Mouse (Mus musculus): ENCODE measurements around the gene Zfp217. TPM values are rescaled to one million over a fixed set of nuclear protein-coding genes. Genes with fewer than 3 reads are reported as not detected.

Gene Zfp217
- polyA plus RNA-seq, 1 experiment from 2014 or later: 3.9 TPM

- peak; percentile 27 for ATAC-seq (ENCODE audit: low FRiP score)
- Histone ChIP-seq H3K9me3 (replicated peaks) (no peaks in the 10 kb centered on the region), H3K4me1 (peaks cover 60% of the 10 kb centered on the region), H3K9ac (peak overlapping the region; percentile 95), H3K27me3 (no peaks in the 10 kb centered on the region), H3K36me3 (no peaks in the 10 kb centered on the region), H3K4me2 (replicated peaks) (peak overlapping the region; percentile 71), H3K4me3 (peak overlapping the region; percentile 80), H3K27ac (peak overlapping the region; percentile 80)
- under 1% methylated on average over 45 of the region's 48 CpGs for WGBS
These were observed 17.8 kb downstream of the Zfp217 start for GRCm38 (mm10) chr2:170129923-170130779.

- peak overlapping the region; percentile 80 for H3K4me3 ChIP-seq
- H3K4me1 ChIP-seq: peaks cover 63% of the 10 kb centered on the region
- no peaks in the 10 kb centered on the region for H3K27me3 ChIP-seq
- no peaks in the 10 kb centered on the region for H3K9me3 ChIP-seq (replicated peaks)
- no peaks in the 10 kb centered on the region for H3K36me3 ChIP-seq
- H3K27ac ChIP-seq: peak overlapping the region; percentile 80
- peak overlapping the region; percentile 95 for H3K9ac ChIP-seq
- peak overlapping the region; percentile 71 for H3K4me2 ChIP-seq (replicated peaks)
- 18% methylated on average over 5 of the region's 5 CpGs for WGBS
- ATAC-seq (ENCODE audit: low FRiP score): no peak
These were observed 18.5 kb downstream of the Zfp217 start for GRCm38 (mm10) chr2:170129248-170129922.

GRCm38 (mm10) chr2:170128461-170129247 is 19.2 kb downstream of the Zfp217 start:
- peaks cover 59% of the 10 kb centered on the region for H3K4me1 ChIP-seq
- WGBS: 29% methylated on average over 7 of the region's 7 CpGs
- no peak overlapping the region for H3K27ac ChIP-seq
- no peaks in the 10 kb centered on the region for H3K9me3 ChIP-seq (replicated peaks)
- 0 out of 2 replicates have a peak overlapping the region, but pooled peaks have one; percentile 80 for H3K4me3 ChIP-seq
- ATAC-seq (ENCODE audit: low FRiP score): no peak
- H3K9ac ChIP-seq: peak overlapping the region; percentile 24; the same call in 1 of the 2 replicates
- H3K36me3 ChIP-seq: 0 out of 2 replicates have a peak, but pooled peaks cover 3% of the 10 kb centered on the region
- peak overlapping the region; percentile 71 for H3K4me2 ChIP-seq (replicated peaks)
- H3K27me3 ChIP-seq: no peaks in the 10 kb centered on the region

GRCm38 (mm10) chr2:170127523-170127922 is 20.4 kb downstream of the Zfp217 start:
- Histone ChIP-seq H3K4me2 (replicated peaks) (no peak overlapping the region), H3K9ac (no peak overlapping the region), H3K4me3 (no peak overlapping the region), H3K9me3 (replicated peaks) (no peaks in the 10 kb centered on the region), H3K4me1 (peaks cover 52% of the 10 kb centered on the region), H3K36me3 (0 out of 2 replicates have a peak, but pooled peaks cover 7% of the 10 kb centered on the region), H3K27ac (no peak overlapping the region), H3K27me3 (no peaks in the 10 kb centered on the region)
- ATAC-seq (ENCODE audit: low FRiP score): no peak
- WGBS: 65% methylated on average over 3 of the region's 3 CpGs

- Histone ChIP-seq H3K4me3 (no peak overlapping the region), H3K27me3 (no peaks in the 10 kb centered on the region), H3K9me3 (replicated peaks) (no peaks in the 10 kb centered on the region), H3K4me2 (replicated peaks) (no peak overlapping the region), H3K9ac (no peak overlapping the region), H3K27ac (no peak overlapping the region), H3K4me1 (peaks cover 51% of the 10 kb centered on the region), H3K36me3 (0 out of 2 replicates have a peak, but pooled peaks cover 7% of the 10 kb centered on the region)
- WGBS: 87% methylated on average over 1 of the region's 1 CpGs
- no peak for ATAC-seq (ENCODE audit: low FRiP score)
These were observed 21.6 kb downstream of the Zfp217 start for GRCm38 (mm10) chr2:170126266-170126665.

- Histone ChIP-seq H3K4me1 (peaks cover 29% of the 10 kb centered on the region), H3K27me3 (no peaks in the 10 kb centered on the region), H3K9me3 (replicated peaks) (no peaks in the 10 kb centered on the region), H3K36me3 (peaks cover 38% of the 10 kb centered on the region), H3K27ac (no peak overlapping the region), H3K4me2 (replicated peaks) (no peak overlapping the region), H3K4me3 (no peak overlapping the region), H3K9ac (no peak overlapping the region)
- ATAC-seq (ENCODE audit: low FRiP score): no peak
- WGBS: 90% methylated on average over 7 of the region's 7 CpGs
These were observed 25.7 kb downstream of the Zfp217 start for GRCm38 (mm10) chr2:170122197-170122596.

- no peaks in the 10 kb centered on the region for H3K9me3 ChIP-seq (replicated peaks)
- 89% methylated on average over 19 of the region's 19 CpGs for WGBS
- H3K9ac ChIP-seq: no peak overlapping the region
- no peak for ATAC-seq (ENCODE audit: low FRiP score)
- H3K4me3 ChIP-seq: no peak overlapping the region
- peaks cover 20% of the 10 kb centered on the region for H3K4me1 ChIP-seq
- no peak overlapping the region for H3K27ac ChIP-seq
- no peak overlapping the region for H3K4me2 ChIP-seq (replicated peaks)
- peaks cover 45% of the 10 kb centered on the region for H3K36me3 ChIP-seq
- H3K27me3 ChIP-seq: no peaks in the 10 kb centered on the region
These were observed 27.5 kb downstream of the Zfp217 start for GRCm38 (mm10) chr2:170120139-170121027.

GRCm38 (mm10) chr2:170116704-170117281 is 31.1 kb downstream of the Zfp217 start:
- Histone ChIP-seq H3K36me3 (peaks cover 59% of the 10 kb centered on the region), H3K4me3 (no peak overlapping the region), H3K27me3 (no peaks in the 10 kb centered on the region), H3K4me1 (0 out of 2 replicates have a peak, but pooled peaks cover 11% of the 10 kb centered on the region), H3K9me3 (replicated peaks) (no peaks in the 10 kb centered on the region), H3K9ac (no peak overlapping the region), H3K4me2 (replicated peaks) (no peak overlapping the region), H3K27ac (no peak overlapping the region)
- 53% methylated on average over 4 of the region's 4 CpGs for WGBS
- ATAC-seq (ENCODE audit: low FRiP score): no peak

- Histone ChIP-seq H3K9me3 (replicated peaks) (no peaks in the 10 kb centered on the region), H3K4me1 (0 out of 2 replicates have a peak, but pooled peaks cover 3% of the 10 kb centered on the region), H3K27me3 (no peaks in the 10 kb centered on the region), H3K27ac (no peak overlapping the region), H3K36me3 (peaks cover 39% of the 10 kb centered on the region), H3K4me3 (no peak overlapping the region), H3K9ac (no peak overlapping the region), H3K4me2 (replicated peaks) (no peak overlapping the region)
- no peak for ATAC-seq (ENCODE audit: low FRiP score)
- 92% methylated on average over 8 of the region's 8 CpGs for WGBS
These were observed 37.6 kb downstream of the Zfp217 start for GRCm38 (mm10) chr2:170110306-170110705.

GRCm38 (mm10) chr2:170109528-170109927 is 38.4 kb downstream of the Zfp217 start:
- Histone ChIP-seq H3K36me3 (peaks cover 31% of the 10 kb centered on the region), H3K4me1 (0 out of 2 replicates have a peak, but pooled peaks cover 3% of the 10 kb centered on the region), H3K9ac (no peak overlapping the region), H3K4me2 (replicated peaks) (no peak overlapping the region), H3K9me3 (replicated peaks) (no peaks in the 10 kb centered on the region), H3K4me3 (no peak overlapping the region), H3K27me3 (no peaks in the 10 kb centered on the region), H3K27ac (no peak overlapping the region)
- WGBS: 38% methylated on average over 5 of the region's 5 CpGs
- ATAC-seq (ENCODE audit: low FRiP score): no peak

- WGBS: 88% methylated on average over 3 of the region's 3 CpGs
- Histone ChIP-seq H3K9ac (no peak overlapping the region), H3K27me3 (no peaks in the 10 kb centered on the region), H3K27ac (no peak overlapping the region), H3K4me1 (0 out of 2 replicates have a peak, but pooled peaks cover 3% of the 10 kb centered on the region), H3K4me2 (replicated peaks) (no peak overlapping the region), H3K9me3 (replicated peaks) (no peaks in the 10 kb centered on the region), H3K36me3 (peaks cover 19% of the 10 kb centered on the region), H3K4me3 (no peak overlapping the region)
- ATAC-seq (ENCODE audit: low FRiP score): no peak
These were observed 40.1 kb downstream of the Zfp217 start for GRCm38 (mm10) chr2:170107791-170108190.

Data from hindbrain, embryonic 12.5 days (tissue).